Mouse (Mus musculus) layer of hippocampus, postnatal 14 days (tissue): ENCODE results near the gene Sirt7. TPM values are rescaled to one million over a fixed set of nuclear protein-coding genes. Genes with fewer than 3 reads are reported as not detected.

Experiments
- DNase-seq, 2 experiments: peaks; one replicate each; pipeline ENCODE4 v3.0.0; 2021 to 2022; ENCODE audit warnings: low spot score in 2 of 2, mixed read lengths in 1 of 2
- microRNA-seq, 2 experiments: library from miRNA; unstranded; fragments of <30 nt; microRNA quantifications; one replicate each; pipeline ENCODE4 v1.2.0; 2021
- total RNA-seq, 2 experiments: library from RNA; stranded (reverse); gene quantifications; 2 replicates each; pipeline ENCODE4 v1.2.3; 2021

Gene Sirt7
- total RNA-seq, 2 experiments from 2014 or later: 35.0 to 35.4 TPM

- DNase-seq: no peak
Measured at GRCm38 (mm10) chr11:120571754-120572416, 53.2 kb downstream of the Sirt7 start.

DNA sequence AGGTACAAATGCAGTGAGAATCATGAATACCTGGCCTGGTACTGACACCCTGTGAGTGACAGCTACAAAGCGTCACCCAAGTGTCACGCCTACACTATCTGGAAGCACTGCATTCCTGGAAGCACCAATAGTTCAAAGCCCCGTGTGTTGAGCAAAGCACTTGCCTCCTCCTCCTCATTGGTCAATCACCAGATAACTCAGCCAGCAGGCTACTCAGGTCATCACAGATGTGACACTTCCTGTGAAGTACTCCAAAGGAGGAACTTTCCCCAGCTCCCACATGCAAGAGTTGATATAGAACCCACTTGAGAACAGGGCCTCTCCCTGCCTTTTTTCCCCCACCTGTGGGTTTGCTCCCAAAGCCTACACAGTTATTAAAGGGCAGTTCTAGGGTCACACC is 53.9 kb downstream of the Sirt7 start:
- DNase-seq: no peak

Small RNAs within 50 kb of the gene (microRNA-seq; reads per million reads assigned to microRNA genes)
- 0.23 to 0.85 reads per million in 2 experiments for gene Mir6936

Other genes starting within 250 kb of the Sirt7 start
- gene Faap100, start 246.5 kb downstream of the Sirt7 start, total RNA-seq: 10 to 100 TPM; 31.9 to 38.1 TPM
- gene Nploc4, start 187.5 kb downstream of the Sirt7 start, total RNA-seq: 10 to 100 TPM; 64.4 to 65.6 TPM
- gene Tspan10, start 182.6 kb downstream of the Sirt7 start, total RNA-seq: 1 to 10 TPM in 1 of 2 experiments, not detected in 1; 1.4 TPM
- under 1 TPM in 1 of 2 experiments, not detected in 1; 0.43 TPM for gene Pde6g, start 171.7 kb downstream of the Sirt7 start, total RNA-seq
- 10 to 100 TPM; 14.5 to 15.9 TPM for gene Oxld1, start 167.2 kb downstream of the Sirt7 start, total RNA-seq
- 10 to 100 TPM; 22.5 to 22.7 TPM for gene Ccdc137, start 167.1 kb downstream of the Sirt7 start, total RNA-seq
- 10 to 100 TPM; 56.7 to 61.6 TPM for gene Arl16, start 157.6 kb downstream of the Sirt7 start, total RNA-seq
- gene Mrpl12, start 140.6 kb downstream of the Sirt7 start, total RNA-seq: 10 to 100 TPM; 71.3 to 73.5 TPM
- 10 to 100 TPM; 25.6 to 27.2 TPM for gene Slc25a10, start 133.4 kb downstream of the Sirt7 start, total RNA-seq
- gene Gcgr, start 94.5 kb downstream of the Sirt7 start, total RNA-seq: under 1 TPM; 0.28 to 0.36 TPM
- 10 to 100 TPM; 86.1 to 89.0 TPM for gene Mcrip1, start 75.5 kb downstream of the Sirt7 start, total RNA-seq
- not detected for gene Ppp1r27, start 74.1 kb downstream of the Sirt7 start, total RNA-seq
- 100 to 1,000 TPM; 142 to 157 TPM for gene P4hb, start 52.0 kb downstream of the Sirt7 start, total RNA-seq
- 100 to 1,000 TPM; 366 to 384 TPM for gene Arhgdia, start 43.6 kb downstream of the Sirt7 start, total RNA-seq
- gene Alyref, start 26.9 kb downstream of the Sirt7 start, total RNA-seq: 10 to 100 TPM; 69.3 to 77.0 TPM
- gene Anapc11, start 26.8 kb downstream of the Sirt7 start, total RNA-seq: 10 to 100 TPM; 88.0 to 96.5 TPM
- gene Npb, start 16.8 kb downstream of the Sirt7 start, total RNA-seq: 1 to 10 TPM; 2.3 to 2.7 TPM
- 100 to 1,000 TPM; 150 TPM for gene Pcyt2, start 7.3 kb downstream of the Sirt7 start, total RNA-seq
- gene Mafg, start 8.4 kb upstream of the Sirt7 start, total RNA-seq: 10 to 100 TPM; 85.5 to 89.8 TPM
- gene Pycr1, start 18.5 kb upstream of the Sirt7 start, total RNA-seq: 1 to 10 TPM; 4.7 to 5.1 TPM
- gene Myadml2, start 22.9 kb upstream of the Sirt7 start, total RNA-seq: 1 to 10 TPM; 3.0 to 3.5 TPM
- 10 to 100 TPM in 1 of 2 experiments, 1 to 10 TPM in 1; 7.9 to 10.2 TPM for gene Notum, start 35.9 kb upstream of the Sirt7 start, total RNA-seq
- 10 to 100 TPM; 54.2 to 58.9 TPM for gene Aspscr1, start 47.7 kb upstream of the Sirt7 start, total RNA-seq
- gene Cenpx, start 88.5 kb upstream of the Sirt7 start, total RNA-seq: 10 to 100 TPM; 26.8 to 28.9 TPM
- gene Lrrc45, start 88.7 kb upstream of the Sirt7 start, total RNA-seq: 10 to 100 TPM; 56.0 to 58.2 TPM
- 10 to 100 TPM; 83.9 to 98.6 TPM for gene Rac3, start 96.2 kb upstream of the Sirt7 start, total RNA-seq
- 10 to 100 TPM; 10.4 to 12.0 TPM for gene Dcxr, start 102.0 kb upstream of the Sirt7 start, total RNA-seq
- gene Cbr2, start 106.9 kb upstream of the Sirt7 start, total RNA-seq: 1 to 10 TPM; 2.1 to 2.2 TPM
- gene Hmga1b, start 137.6 kb upstream of the Sirt7 start, total RNA-seq: 10 to 100 TPM; 16.1 to 21.9 TPM
- 10 to 100 TPM; 79.0 to 81.2 TPM for gene Rfng, start 159.0 kb upstream of the Sirt7 start, total RNA-seq
- gene Gps1, start 159.0 kb upstream of the Sirt7 start, total RNA-seq: 100 to 1,000 TPM; 137 to 138 TPM
- 10 to 100 TPM; 40.1 to 45.5 TPM for gene Dus1l, start 171.2 kb upstream of the Sirt7 start, total RNA-seq
- gene Fasn, start 199.3 kb upstream of the Sirt7 start, total RNA-seq: 100 to 1,000 TPM; 223 to 257 TPM